Mouse (Mus musculus) erythroblast, embryonic 14.5 days (primary cell): ENCODE data around the gene Rsrc1. TPM values are rescaled to one million over a fixed set of nuclear protein-coding genes. Genes with fewer than 3 reads are reported as not detected.

ENCODE experiments used
- H3K27me3 ChIP-seq: 2 replicates; pipeline ENCODE4 v1.6.1; 2012; ENCODE audit warnings: inconsistent platforms; ENCODE audit not compliant: control insufficient read depth
- H3K36me3 ChIP-seq: 2 replicates; pipeline ENCODE4 v1.6.1; 2012; ENCODE audit warnings: mild to moderate bottlenecking, inconsistent platforms; ENCODE audit not compliant: control insufficient read depth
- H3K4me1 ChIP-seq: 2 replicates; pipeline ENCODE4 v1.6.1; 2012; ENCODE audit warnings: inconsistent platforms; ENCODE audit not compliant: control insufficient read depth
- H3K4me3 ChIP-seq: replicated peaks from 2 replicates; pipeline ENCODE3; 2012; ENCODE audit warnings: moderate library complexity, mild to moderate bottlenecking, inconsistent platforms
- H3K9me3 ChIP-seq: 2 replicates; pipeline ENCODE4 v1.6.1; 2012; ENCODE audit warnings: low read length, inconsistent platforms, mixed read lengths; ENCODE audit not compliant: control insufficient read depth
- GATA1 ChIP-seq: IDR thresholded peaks from 2 replicates; pipeline ENCODE4 v1.6.1; 2012; ENCODE audit warnings: low read length, inconsistent platforms, mixed read lengths
- TAL1 ChIP-seq: IDR thresholded peaks from 3 replicates; pipeline ENCODE4 v1.6.1; 2012; ENCODE audit warnings: low read length, inconsistent platforms, mixed read lengths
- polyA plus RNA-seq: library from polyadenylated mRNA; stranded (reverse); fragments of >175 nt; gene quantifications from 2 replicates; pipeline ENCODE4 v1.2.3, GENCODE M21; 2012

Rsrc1 gene
- polyA plus RNA-seq, 1 experiment, result 0.43 TPM

DNA sequence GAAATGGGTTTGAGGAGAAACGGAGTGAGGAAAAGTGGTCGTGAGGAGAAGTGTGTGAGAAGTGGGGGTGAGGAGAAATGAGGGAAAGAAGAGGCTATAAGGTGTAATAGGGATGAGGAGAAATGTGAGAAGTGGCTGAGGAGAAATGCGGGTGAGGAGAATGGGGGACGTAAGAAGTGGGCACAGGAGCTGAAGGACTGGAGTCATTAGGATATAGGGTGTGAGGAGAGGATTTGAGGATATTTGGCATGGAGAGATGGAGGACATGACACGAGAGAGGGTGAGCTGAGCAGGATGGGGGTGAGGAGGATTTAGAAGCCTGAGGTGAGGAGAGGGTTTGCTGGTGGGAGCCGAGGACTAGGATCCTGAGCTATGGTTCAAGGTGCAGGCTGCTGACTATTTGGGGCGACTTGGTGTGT lies 393.2 kb downstream of the Rsrc1 start:
- Histone ChIP-seq H3K9me3 (no peaks in the 10 kb centered on the region; the same call in 1 of the 2 replicates), H3K27me3 (peaks cover 45% of the 10 kb centered on the region), H3K4me1 (peaks cover 10% of the 10 kb centered on the region), H3K4me3 (peak overlapping the region; percentile 56), H3K36me3 (no peaks in the 10 kb centered on the region)
- no peak for TF ChIP-seq GATA1
- TF ChIP-seq TAL1, result no peak

- Histone ChIP-seq H3K4me1 (peaks cover 10% of the 10 kb centered on the region), H3K4me3 (peak within 1 kb of the TSS; percentile 56), H3K9me3 (no peaks in the 10 kb centered on the region; the same call in 1 of the 2 replicates), H3K27me3 (peaks cover 45% of the 10 kb centered on the region), H3K36me3 (no peaks in the 10 kb centered on the region)
- TF ChIP-seq TAL1 (no peak), GATA1 (no peak)
Observed at GRCm38 (mm10) chr3:67375063-67375462, 393.9 kb downstream of the Rsrc1 start, which contains the start of gene Gm17402. Gene Gm17402, minus strand, starts transcription at chr3:67375163.

GRCm38 (mm10) chr3:67378215-67378614 lies 397.0 kb downstream of the Rsrc1 start:
- peaks cover 10% of the 10 kb centered on the region for H3K4me1 ChIP-seq
- H3K27me3 ChIP-seq, result peaks cover 27% of the 10 kb centered on the region
- H3K36me3 ChIP-seq, result no peaks in the 10 kb centered on the region
- TF ChIP-seq GATA1, result no peak
- TF ChIP-seq TAL1, result no peak
- H3K9me3 ChIP-seq, result no peaks in the 10 kb centered on the region; the same call in 1 of the 2 replicates
- H3K4me3 ChIP-seq, result no peak overlapping the region

Other genes starting within 250 kb of the Rsrc1 start
- 0.05 TPM in 1 of 2 replicates, not detected in the other for gene Shox2, start 381 bp downstream of the Rsrc1 start, polyA plus RNA-seq